Mouse (Mus musculus) cerebellum, adult 2 months (tissue): ENCODE data around the gene Ccr4.

Source experiments
- CTCF ChIP-seq: fragments of 200-500 bp; IDR thresholded peaks from 2 replicates; pipeline ENCODE4 v1.5.1; 2011; ENCODE audit warnings: low read depth, mild to moderate bottlenecking, control low read depth, low read length, moderate library complexity, borderline replicate concordance; ENCODE audit not compliant: insufficient read depth
- POLR2A ChIP-seq: fragments of 200-500 bp; IDR thresholded peaks from 2 replicates; pipeline ENCODE4 v1.6.1; 2011; ENCODE audit warnings: low read length, control low read depth, borderline replicate concordance; ENCODE audit not compliant: insufficient read depth

DNA sequence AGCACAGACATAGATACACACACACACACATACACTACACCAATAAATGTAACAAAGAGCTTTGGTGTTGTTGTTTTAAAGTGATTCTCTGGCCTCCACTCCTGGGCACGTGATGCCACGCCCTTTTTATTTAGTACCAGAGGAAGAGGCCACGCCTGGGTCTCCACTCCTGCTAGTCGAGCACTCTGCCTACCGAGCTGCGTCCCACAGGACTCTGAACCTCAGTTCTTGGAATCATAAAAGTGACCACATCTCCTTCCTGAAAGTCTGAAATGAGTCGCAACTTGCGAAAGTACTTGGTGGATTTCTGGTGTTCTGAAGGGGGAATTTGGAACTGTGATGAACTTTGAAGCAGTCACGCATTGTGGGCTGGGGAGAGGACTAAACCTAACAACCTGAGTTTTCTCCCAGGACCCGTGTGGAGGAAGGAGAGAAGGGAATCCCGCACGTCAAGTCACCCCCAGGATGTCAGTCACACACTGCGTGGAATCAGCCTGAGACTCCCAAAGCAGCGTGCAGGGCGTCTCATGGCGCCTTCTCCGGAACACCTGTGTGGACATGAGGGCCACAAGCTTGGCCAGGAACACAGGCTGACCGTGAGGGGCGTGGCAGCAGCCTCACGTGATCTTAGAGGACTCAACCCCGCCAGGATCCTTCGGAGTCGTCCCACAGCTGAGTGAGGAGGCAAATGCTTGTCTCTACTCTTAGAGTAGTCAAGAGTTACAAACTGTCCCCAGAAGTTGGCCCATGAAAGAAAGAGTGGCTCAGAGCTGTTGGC is 17.0 kb downstream of the Ccr4 start:
- TF ChIP-seq CTCF (no peak), POLR2A (no peak)
